Mouse (Mus musculus) thymus, postnatal 25 days (tissue): ENCODE results near the gene Arhgef25.

Source experiments
- DNase-seq: peaks from one replicate; pipeline ENCODE4 v3.0.0; 2022

Arhgef25 gene

DNA sequence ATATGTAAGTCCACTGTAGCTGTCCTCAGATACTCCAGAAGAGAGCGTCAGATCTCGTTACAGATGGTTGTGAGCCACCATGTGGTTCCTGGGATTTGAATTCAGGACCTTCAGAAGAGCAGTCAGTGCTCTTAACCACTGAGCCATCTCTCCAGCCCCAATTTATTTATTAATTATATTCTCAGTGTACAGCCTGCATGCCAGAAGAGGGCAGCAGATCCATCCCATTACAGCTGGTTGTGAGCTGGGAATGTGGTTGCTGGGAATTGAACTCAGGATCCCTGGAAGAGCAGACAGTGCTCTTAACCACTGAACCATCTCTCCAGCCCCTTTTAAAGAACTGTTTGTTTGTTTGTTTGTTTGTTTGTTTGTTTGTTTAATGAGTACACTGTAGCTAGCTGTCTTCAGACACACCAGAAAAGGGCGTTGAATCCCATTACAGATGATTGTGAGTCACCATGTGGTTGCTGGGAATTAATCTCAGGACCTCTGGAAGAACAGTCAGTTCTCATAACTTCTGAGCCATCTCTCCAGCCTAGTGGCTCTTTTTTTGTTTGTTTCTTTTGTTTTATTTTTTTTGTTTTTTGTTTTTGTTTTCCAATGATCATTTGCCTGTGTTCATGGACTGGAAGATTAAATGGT lies 55.4 kb downstream of the Arhgef25 start:
- peak; percentile 36 for DNase-seq
